Mouse (Mus musculus) embryo, embryonic 10.5 days (tissue): ENCODE data around the gene Nradd.

ENCODE experiments used
- DNase-seq: peaks from one replicate; pipeline ENCODE4 v3.0.0-alpha.2; 2015; ENCODE audit warnings: low spot score

Nradd gene

DNA sequence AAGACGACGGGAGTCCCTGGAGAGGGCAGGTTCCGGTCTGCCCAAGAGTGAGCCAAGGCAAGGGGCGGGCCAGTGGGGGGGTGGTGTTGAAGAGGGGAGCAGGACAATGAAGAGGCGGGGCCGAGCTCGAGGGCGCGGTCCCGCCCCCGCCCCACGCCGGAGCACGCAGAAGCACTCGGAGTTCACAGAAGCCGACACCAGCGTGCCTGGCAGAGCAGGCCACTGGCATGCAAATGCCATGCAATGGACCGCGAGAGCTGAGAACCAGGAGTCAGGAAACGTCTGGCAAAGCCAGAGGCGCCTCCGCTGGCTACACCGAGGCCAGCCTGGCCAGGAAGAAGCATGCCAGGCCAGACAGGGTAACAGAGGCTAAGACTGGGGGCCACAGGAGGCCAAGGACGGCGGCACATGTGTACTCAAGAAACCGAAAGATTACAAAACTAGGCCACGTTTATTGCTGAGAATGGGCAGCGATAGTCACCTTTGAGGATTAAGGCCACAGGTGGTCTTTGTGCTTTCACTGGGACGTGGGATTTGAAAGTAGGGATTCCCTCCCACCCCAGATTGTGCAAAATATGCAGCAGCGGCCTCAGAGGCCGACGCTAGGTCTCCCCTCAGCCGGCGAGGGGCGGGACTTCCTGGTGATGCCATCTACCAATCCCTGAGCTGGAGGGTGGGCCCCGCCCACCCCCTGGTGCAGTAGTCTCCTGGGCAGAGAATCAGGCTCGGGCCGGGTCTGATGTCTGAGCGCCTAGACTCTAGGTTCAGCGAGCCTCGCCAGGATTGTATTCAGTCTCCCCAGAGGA is at the start of gene Nradd:
Gene Nradd, minus strand, starts transcription at position 92 of the 806 bp plus-strand sequence.
- DNase-seq: peak; percentile 98

DNA sequence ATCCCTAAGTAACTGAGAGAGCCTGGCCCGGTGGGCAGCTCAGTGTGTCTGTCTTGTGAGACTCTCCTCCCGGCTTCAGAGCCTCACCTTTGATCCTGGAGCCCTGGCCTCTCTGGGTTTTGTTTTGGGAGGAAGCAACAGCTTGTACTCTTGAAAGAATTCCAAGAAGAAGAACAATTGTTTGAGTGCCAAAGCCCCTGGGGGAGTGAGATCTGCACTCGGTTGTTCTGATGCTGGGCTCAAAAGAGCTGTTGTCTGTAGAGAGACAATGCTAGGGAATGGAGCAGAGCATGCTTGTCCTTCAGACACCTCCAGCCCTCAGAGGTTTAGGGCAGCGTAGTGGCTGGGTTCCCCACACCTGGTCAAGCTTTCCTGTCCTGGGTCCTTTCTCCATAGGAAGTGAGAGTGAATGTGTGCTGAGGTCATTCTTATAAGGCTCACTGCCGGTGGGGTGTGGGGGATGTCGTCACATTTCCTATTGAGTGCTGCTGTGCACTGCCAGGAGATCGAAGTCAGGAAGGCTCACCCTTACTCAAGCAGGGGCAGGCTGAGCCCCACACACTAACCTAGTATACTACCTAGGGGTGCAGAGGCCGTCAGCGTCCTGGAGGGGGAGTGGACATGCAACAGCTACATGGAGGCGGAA is 49.0 kb upstream of the Nradd start:
- no peak for DNase-seq

DNA sequence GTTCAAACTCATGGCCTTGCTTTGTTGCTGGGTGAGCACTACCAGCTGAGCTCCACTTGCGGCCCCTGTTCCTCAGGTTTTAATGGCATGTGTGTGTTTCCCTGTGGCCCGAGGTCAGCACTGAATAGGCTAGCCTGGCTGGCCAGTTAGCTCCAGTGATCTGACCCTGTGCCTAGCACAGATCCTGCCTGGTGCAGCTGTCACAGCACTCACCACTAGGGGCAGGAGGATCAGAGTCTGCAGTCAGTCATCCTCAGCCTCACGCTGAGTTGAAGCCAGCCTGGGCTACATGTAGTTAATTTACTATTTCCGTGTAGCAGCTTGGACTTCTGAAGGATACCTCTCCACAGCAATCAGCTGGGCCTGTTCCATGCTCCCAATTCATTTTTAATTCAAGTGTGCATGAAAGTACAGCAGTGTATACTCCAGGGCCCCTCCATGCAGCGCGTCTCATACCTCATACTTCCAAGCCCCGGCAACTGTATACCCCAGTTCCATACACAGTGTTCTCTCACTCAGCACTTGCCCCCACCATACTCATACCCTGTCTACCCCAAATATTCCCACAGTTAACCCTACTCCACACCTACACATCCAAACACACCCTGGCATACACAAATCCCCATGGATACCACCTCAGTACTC is 48.3 kb upstream of the Nradd start:
- peak; percentile 60 for DNase-seq

DNA sequence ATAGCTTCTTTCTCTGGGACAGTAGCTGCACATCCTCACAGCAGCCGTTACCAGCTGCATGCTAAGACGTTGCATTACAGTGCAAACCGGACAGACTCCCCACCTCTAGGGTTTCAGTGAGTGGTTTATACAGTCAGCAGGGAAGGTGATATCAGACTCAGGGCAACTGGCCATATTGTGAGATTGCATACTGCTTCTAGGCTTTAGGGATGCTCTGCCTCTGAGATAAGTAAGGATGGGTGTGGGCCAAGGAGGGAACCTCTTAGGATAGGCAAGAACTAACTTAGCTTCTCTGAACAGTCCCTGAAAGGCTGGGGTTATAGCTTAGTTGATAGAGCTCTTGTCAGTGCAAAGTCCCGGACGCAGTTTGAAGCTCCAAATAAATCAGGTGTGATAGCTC is 45.5 kb upstream of the Nradd start:
- no peak for DNase-seq

DNA sequence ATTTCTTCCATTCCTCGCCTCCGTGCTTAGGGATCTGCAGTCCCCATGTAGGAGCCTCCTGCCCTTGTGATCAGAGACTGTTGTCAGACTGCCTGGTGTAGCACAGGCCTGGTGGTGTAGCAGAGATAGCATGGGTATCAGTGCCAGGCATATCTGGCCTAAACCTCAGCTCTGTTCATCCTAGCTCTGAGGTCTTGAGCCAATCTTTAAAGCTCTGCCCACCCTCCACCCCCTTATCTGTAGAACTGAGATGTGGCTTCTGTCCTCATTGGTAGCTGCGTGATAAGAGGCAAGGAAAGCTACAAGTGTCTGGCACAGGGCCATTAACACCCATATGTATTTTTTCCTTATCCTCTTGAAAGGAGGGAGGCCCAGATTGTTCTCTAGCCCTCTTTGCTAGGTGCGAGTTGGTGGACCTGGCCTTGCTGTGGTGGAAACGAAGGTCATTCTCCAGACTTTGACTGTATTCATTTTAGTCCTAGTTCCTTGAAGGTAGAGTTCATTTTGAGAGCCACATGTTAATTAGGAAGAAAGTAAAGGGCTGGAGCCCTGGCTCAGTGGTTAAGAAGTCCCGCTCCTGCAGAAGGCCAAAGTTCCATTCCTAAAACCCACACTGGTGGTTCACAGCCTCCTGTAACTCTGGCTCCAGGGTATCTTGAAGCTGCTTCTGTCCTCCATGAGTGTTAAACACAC is 44.5 kb upstream of the Nradd start:
- DNase-seq: no peak

DNA sequence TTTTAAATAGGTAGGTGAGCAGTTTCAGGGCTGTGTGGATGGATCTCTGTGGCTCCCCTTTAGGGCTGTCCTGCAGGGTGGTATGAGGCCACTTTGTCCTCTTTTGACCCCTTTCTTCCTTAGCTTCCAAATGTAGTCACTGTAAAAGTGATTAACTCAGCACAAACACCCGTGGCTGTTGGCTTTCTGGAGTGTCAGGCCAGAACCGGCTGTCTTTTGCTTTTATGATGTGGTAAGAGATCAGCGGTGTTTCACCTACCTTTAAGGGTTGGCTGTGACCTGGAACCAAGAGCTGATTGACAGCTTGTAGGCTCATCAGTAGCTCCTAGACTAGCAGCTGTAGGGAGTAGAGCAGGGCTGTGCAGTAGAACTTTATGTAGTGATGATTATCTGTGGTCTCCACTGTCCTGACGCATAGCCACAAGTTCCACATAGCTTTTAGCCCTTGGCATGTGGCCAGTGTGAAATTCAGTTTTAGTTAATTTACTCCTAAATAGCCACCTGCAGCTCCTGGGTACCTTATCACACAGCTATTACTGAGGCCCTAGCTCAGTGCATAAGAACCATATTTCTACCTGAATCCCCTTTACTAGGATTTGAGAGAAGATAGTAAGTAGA is 43.1 kb upstream of the Nradd start:
- DNase-seq: no peak

DNA sequence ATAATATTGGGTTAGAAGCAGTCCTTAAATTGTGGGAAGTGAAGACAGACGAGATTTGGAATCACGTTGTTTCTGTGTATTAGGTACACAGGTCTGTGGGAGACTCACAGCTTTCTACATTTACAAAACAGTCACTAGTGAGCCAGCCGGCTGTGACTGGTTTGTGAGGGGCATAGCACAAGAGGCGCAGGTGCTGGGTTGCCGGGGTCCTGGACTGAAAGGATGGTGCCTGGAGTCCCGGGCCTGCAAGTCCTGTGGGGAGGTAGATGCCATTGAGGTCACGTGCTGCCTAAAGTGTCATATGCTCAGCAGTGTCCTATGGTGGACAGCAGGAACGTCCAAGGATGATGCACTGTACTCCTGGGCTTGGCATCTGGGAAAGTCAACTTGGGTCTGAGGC is 42.1 kb upstream of the Nradd start:
- DNase-seq: no peak

DNA sequence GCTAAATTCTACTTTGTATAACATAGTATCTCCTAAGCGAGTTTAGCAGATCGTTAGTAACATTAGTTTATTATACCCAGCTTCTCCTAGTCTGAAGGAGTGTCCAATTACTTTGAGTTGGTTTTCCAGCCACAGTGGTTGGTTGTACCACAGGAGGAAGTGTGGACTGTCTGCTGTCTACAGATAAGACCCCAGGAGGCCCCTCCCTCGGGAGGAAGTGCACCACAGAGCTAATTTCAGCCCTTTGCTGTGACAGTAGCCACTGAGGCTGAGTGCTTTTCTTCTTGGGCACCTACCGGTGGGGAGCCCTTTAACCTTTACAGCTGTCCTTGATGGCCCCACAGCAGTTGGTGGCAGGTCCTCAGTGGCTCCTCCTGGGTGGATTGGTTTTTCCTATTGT is 41.7 kb upstream of the Nradd start:
- peak; percentile 44 for DNase-seq

DNA sequence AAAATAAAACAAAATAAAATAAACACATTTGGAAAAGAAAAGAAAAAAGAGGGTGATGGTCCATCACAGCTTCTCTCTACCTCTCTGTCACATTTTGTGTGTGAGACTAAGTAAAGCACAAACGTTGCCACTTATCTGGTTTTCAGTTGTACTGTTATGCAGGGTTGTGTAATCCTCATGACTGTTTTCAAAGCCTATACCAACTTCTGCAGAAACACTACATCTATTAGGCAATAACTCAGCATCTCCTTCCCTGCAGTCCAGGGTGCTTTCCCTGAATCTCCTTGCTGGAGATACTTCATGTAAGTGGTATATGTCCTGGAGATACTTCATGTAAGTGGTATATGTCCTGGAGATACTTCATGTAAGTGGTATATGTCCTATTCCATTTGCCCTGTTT is 38.6 kb upstream of the Nradd start:
- DNase-seq: no peak

DNA sequence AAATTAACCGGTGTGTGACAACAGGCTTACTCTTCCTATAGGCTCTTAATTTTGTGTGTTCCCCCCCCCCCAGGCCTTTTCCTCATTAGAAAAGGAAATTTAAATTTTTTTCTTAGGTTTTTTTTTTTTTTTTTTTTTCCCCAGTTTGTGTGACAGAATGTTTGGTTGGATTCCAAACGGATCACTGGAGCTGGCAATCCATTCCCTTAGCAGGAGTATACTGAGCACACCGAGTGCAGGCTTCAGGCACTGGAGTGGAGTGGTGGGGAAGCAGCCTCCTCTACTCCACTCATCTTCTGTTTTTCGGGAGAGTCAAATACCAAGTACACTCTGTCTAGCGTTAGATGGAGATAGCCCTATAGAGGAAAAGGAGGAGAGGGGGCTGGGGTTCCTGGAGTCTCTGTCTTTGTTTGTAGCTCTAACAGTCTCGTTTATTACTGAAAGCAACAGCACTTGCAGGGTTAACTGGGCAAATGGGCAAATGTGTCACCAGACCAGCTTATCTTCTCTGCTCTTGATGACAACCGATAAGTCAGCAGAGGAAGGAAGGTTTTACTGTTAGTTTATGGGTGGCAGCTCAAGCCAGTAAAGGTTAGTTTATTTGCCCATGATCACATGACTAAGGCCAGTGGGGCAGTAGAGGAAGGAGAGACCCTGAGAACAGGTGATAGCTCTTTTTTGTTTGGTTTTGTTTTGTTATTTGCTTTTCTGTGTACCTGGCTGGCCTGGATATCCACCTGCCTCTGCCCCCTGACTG is 36.8 kb upstream of the Nradd start:
- no peak for DNase-seq

DNA sequence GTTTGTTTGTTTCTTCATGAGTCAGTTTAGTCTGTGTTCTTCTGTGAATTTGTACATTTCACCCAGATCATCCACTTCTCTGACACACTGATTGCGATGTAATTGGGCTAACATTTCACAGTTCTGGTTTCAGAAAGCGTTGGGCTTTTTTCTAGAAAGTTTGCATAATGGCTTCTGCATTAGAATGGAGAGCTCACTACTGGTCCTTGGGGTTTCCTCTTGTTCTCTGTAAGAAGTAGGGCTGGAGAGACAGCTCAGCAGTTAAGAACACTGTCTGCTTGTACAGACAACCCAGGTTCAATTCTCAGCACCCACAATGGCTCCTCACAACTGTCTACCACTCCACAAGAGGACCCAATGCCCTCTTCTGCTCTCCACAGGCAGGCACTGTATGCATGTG is 36.0 kb upstream of the Nradd start:
- no peak for DNase-seq

DNA sequence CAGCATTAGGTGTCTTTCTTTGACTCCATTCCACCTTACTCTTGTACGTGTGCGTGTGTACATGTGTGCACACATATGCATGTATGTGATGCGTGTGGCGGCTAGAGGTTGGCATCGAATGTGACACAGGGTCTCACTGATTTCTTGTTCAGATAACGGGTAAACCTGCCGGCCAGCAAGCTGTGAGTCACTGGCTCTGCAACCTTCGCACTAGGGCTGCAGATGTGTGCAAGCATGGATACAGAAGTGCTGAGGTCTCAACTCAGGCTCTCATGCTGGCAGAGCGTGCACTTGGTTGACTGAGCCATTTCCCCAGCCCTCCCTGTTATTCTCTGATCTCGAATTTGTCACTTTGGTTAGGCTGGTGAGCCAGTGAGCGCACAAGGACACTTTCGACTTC is 35.3 kb upstream of the Nradd start:
- DNase-seq: no peak

DNA sequence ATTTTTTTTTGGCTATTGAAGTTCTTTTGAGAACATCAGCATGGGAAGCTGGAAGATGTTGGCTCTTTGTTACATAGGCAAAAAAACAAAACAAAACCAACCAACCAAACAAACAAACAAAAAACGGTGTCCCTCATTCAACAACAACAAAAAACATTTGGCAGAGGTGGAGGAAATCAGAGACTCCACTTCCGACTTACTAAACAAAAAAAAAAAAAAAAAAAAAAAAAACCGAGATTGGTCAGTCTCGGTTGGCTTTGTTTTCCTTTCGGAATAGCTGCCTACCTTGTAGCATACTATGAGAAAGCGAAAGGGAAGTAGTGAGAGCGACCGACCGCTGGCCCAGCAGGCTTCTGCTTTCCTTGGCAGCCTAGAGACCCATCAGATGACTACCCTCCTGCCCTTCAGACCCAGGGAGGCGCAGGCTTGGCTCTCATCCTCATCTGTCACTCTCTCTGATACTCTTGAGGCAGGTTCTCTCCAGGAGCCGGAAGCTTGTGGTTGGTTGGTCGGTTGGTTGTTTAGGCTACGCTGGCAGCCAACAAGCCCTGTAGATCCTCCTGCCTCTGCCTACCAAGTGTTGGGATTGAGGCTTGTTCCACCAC is 33.3 kb upstream of the Nradd start:
- DNase-seq: no peak

DNA sequence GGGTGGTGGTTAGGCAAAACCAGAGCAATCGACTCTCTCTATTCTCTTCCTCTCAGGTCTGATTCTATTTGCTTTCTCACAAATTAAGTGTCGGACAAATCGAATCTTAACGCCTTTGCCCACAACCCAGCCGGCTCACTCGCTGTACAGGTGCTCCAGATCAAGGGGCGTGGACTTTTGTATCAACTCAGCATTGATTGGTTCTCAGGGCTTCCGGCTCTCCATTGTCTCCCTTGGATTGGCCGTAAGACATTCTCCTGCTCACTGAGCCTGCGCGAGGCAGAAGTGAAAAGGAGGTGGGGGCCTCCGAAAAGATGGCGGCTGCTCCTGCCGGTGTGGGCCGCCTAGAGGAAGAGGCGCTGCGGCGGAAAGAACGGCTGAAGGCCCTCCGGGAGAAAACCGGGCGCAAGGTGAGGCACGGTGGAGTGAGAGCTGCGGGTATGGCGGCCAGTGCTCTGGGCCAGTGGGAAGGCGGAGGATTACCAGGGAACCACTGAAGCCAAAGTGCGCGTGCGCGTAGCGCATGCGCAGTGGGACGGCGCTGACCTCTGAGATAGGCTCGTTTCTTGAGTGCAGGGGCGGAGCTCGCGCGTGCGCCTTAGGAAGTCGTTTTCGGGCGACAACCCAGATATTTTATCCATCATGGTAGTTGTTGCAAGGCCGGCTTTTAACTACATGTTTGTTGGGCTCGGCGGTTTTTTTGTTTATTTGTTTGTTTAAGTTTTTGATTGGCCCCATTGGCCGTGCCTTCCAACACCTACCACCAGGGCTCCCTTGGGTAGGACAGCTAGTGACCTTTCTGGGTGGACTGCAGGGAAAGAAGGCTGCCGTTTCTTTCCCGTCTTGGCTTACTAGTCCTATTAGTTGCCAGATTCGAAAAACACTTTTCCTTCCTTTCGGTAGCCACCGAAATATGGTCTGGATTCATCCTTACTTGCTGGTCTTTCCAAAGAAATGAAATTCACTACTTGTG is 32.3 kb upstream of the Nradd start, which contains the start of gene Ccdc12:
Gene Ccdc12, plus strand, starts transcription at position 255 of the 973 bp plus-strand sequence.
- peak; percentile 98 for DNase-seq

DNA sequence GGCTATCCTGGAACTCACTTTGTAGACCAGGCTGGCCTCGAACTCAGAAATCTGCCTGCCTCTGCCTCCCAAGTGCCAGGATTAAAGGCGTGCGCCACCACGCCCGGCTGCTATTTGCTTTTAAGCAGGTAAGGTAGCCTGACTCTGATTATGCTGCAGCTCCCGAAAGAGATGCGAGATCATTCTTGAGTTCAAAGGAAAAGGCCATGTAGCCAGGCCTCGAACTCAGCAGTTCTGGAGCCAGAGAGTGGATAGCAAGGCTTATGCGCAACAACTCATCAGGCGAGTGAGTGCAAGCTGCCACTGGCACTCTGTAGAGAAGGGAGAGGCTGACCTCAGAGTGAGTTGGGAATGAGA is 31.4 kb upstream of the Nradd start:
- no peak for DNase-seq

DNA sequence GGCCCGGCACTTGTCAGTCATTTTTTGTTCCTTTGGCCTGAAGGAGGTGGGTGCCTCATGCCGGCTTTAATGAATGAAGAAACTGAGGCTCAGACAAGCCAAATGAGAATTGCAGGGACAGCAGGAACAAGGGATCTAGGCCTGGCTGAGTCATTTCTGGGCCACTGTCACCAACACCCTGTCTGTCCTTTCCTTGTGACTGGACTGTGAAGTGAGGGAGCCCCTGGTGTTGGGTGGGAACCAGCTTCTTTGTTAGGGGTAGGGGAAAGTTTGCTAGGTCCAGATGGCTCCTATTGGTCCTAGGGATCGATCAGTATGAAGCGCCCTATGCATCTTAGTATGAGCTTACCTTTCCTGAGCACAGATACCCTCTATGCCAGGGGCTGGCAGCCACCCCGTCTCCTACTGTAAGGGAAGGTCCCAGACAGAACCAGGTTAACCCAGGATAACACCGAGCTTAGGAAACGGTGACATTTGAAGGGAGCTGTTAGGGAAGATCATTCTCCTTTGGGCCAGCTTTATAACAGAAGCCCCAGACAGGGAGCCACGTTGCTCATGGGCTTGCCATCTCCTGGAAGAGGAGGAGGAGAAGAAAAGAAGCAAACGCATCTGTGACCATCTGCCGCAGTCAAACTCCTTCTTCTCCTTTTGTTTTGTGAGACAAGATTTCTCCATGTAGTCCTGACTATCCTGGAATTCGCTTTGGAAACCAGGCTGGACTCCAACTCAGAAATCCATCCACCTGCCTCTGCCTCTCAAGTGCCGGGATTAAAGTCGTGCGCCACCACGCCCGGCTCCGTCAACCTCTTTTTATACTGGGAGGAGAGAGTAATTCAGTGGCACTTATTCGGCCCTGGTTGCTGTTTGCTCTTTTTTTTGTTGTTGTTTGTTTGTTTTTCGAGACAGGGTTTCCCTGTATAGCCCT is 30.7 kb upstream of the Nradd start:
- DNase-seq: no peak

DNA sequence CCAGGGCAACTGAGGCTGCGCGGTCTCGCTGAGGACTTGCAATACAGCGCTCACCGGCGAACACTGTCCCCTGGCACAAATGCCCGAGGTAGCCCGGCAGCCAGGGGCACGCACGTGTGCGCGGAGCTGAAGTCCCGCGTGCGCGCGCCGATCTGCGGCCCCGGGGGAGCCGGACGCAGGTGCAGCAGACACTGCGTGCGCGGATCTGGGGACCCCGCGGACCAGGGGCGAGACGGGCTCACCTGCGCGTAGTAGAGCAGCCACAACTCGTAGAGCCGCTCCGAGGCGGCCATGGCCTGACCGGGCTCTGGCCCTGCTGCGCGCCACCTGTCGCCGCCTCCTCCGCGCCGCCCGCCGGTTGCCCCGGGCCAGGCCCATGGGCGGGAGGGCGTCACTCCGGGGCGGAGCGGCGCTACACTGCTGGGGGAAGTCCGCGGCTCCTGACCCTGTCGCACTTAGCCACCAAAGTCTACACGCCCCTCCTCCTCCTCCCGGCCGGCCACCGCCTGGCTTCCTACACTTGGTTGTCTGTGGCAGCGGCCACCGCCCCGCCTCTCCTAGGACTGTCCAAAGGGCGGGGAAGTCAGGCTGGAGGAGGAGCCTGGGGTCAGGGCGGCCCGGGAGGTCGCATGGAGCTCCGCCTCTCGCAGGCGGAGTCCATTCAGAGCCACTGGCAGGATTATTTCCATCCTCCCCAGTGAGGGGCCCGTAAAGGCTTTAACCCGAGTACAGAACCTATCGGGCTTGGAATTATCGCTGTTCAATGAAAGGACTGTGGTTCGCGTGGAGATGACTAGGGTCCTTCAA is 29.6 kb upstream of the Nradd start, which contains the start of gene Nbeal2:
Gene Nbeal2, minus strand, starts transcription at position 507 of the 807 bp plus-strand sequence.
- DNase-seq: peak; percentile 96
